Mouse (Mus musculus) embryonic facial prominence, embryonic 14.5 days (tissue): ENCODE results near the gene Plxnb1. TPM values are rescaled to one million over a fixed set of nuclear protein-coding genes. Genes with fewer than 3 reads are reported as not detected.

Experiments used
- ATAC-seq: fragments of 200-750 bp; cut with Nextera tagmentation; 2 replicates; pipeline ENCODE4 v1.8.0; 2017; ENCODE audit warnings: low read depth, moderate number of reproducible peaks, moderate TSS enrichment
- DNase-seq: peaks from one replicate; pipeline ENCODE4 v3.0.0-alpha.2; 2015; ENCODE audit warnings: low spot score
- H3K27ac ChIP-seq: fragments of 300-500 bp; sonication (generic); replicated peaks from 2 replicates; pipeline ENCODE4 v1.5.1; 2014; ENCODE audit warnings: low read depth, mild to moderate bottlenecking, low read length, moderate library complexity
- H3K27me3 ChIP-seq: fragments of 300-500 bp; sonication (generic); replicated peaks from 2 replicates; pipeline ENCODE4 v1.6.1; 2014; ENCODE audit warnings: low read length; ENCODE audit not compliant: control insufficient read depth, insufficient read depth
- H3K36me3 ChIP-seq: fragments of 300-500 bp; sonication (generic); 2 replicates; pipeline ENCODE4 v1.6.1; 2014; ENCODE audit warnings: low read length, mixed read lengths; ENCODE audit not compliant: control insufficient read depth, insufficient read depth
- H3K4me1 ChIP-seq: fragments of 300-500 bp; sonication (generic); 2 replicates; pipeline ENCODE4 v1.6.1; 2014; ENCODE audit warnings: antibody characterized with exemption, low read length; ENCODE audit not compliant: control insufficient read depth, insufficient read depth
- H3K4me2 ChIP-seq: fragments of 300-500 bp; sonication (generic); 2 replicates; pipeline ENCODE4 v1.6.1; 2014; ENCODE audit warnings: low read depth, mild to moderate bottlenecking, low read length, moderate library complexity, mixed read lengths
- H3K4me3 ChIP-seq: fragments of 300-500 bp; sonication (generic); 2 replicates; pipeline ENCODE4 v1.5.1; 2014; ENCODE audit warnings: low read depth, mild to moderate bottlenecking, low read length
- H3K9ac ChIP-seq: fragments of 300-500 bp; sonication (generic); 2 replicates; pipeline ENCODE4 v1.6.1; 2014; ENCODE audit warnings: low read depth, mild to moderate bottlenecking, low read length, moderate library complexity, mixed read lengths
- H3K9me3 ChIP-seq: fragments of 300-500 bp; sonication (generic); 2 replicates; pipeline ENCODE4 v1.6.1; 2016; ENCODE audit warnings: low read length; ENCODE audit not compliant: control insufficient read depth
- WGBS: fragments of 180-500 bp; shearing (Covaris S2); extraction: QIAGEN DNeasy Blood & Tissue Kit; methylation state at CpG from one replicate; pipeline ENCODE4 v1.1.7; 2014; 5-methylcytosine and 5-hydroxymethylcytosine counted together
- polyA plus RNA-seq: library from polyadenylated mRNA; unstranded; fragments of >200 nt; fragmentation: Nextera tagmentation; extraction: Ambion mirVana; gene quantifications from 2 replicates; pipeline ENCODE4 v1.2.1, GENCODE M21; 2014

The Plxnb1 gene
- polyA plus RNA-seq, 1 experiment from 2014 or later: 9.7 TPM

GRCm38 (mm10) chr9:109114276-109114675 lies 19.1 kb downstream of the Plxnb1 start:
- H3K27ac ChIP-seq: no peak overlapping the region
- H3K4me1 ChIP-seq: no peaks in the 10 kb centered on the region
- 93% methylated on average over 11 of the region's 11 CpGs for WGBS
- no peak overlapping the region for H3K4me3 ChIP-seq
- H3K9ac ChIP-seq: no peak overlapping the region
- peaks cover 98% of the 10 kb centered on the region for H3K36me3 ChIP-seq
- DNase-seq: no peak
- H3K9me3 ChIP-seq: no peaks in the 10 kb centered on the region
- no peak for ATAC-seq
- no peaks in the 10 kb centered on the region for H3K27me3 ChIP-seq
- H3K4me2 ChIP-seq: no peak overlapping the region

- Histone ChIP-seq H3K36me3 (peaks cover 92% of the 10 kb centered on the region), H3K27me3 (no peaks in the 10 kb centered on the region), H3K4me2 (no peak overlapping the region), H3K27ac (no peak overlapping the region), H3K9ac (no peak overlapping the region), H3K4me3 (no peak overlapping the region), H3K4me1 (no peaks in the 10 kb centered on the region), H3K9me3 (no peaks in the 10 kb centered on the region)
- DNase-seq (no peak), ATAC-seq (no peak)
- WGBS: 91% methylated on average over 7 of the region's 7 CpGs
Observed at GRCm38 (mm10) chr9:109114871-109115270, 19.7 kb downstream of the Plxnb1 start.

- ATAC-seq (no peak), DNase-seq (no peak)
- Histone ChIP-seq H3K4me1 (no peaks in the 10 kb centered on the region), H3K9ac (no peak overlapping the region), H3K27me3 (no peaks in the 10 kb centered on the region), H3K36me3 (peaks cover 78% of the 10 kb centered on the region), H3K9me3 (no peaks in the 10 kb centered on the region), H3K4me3 (no peak overlapping the region), H3K4me2 (no peak overlapping the region), H3K27ac (no peak overlapping the region)
- 90% methylated on average over 10 of the region's 10 CpGs for WGBS
Observed at GRCm38 (mm10) chr9:109116205-109116604, 21.0 kb downstream of the Plxnb1 start.

- Histone ChIP-seq H3K4me2 (no peak overlapping the region), H3K27me3 (no peaks in the 10 kb centered on the region), H3K36me3 (peaks cover 59% of the 10 kb centered on the region), H3K27ac (no peak overlapping the region), H3K9ac (no peak overlapping the region), H3K9me3 (no peaks in the 10 kb centered on the region), H3K4me1 (no peaks in the 10 kb centered on the region), H3K4me3 (no peak overlapping the region)
- 83% methylated on average over 4 of the region's 4 CpGs for WGBS
- no peak for DNase-seq
- ATAC-seq: no peak
Observed at GRCm38 (mm10) chr9:109118106-109118505, 22.9 kb downstream of the Plxnb1 start.

GRCm38 (mm10) chr9:109119571-109119970 lies 24.4 kb downstream of the Plxnb1 start:
- Histone ChIP-seq H3K4me2 (no peak overlapping the region), H3K9ac (no peak overlapping the region), H3K4me1 (no peaks in the 10 kb centered on the region), H3K9me3 (no peaks in the 10 kb centered on the region), H3K4me3 (no peak overlapping the region), H3K36me3 (peaks cover 45% of the 10 kb centered on the region), H3K27ac (no peak overlapping the region), H3K27me3 (no peaks in the 10 kb centered on the region)
- WGBS: 86% methylated on average over 9 of the region's 9 CpGs
- DNase-seq: peak; percentile 65
- ATAC-seq: peak; percentile 24; the same call in 1 of the 2 replicates

- Histone ChIP-seq H3K4me3 (no peak overlapping the region), H3K9me3 (no peaks in the 10 kb centered on the region), H3K4me2 (no peak overlapping the region), H3K27ac (no peak overlapping the region), H3K9ac (no peak overlapping the region), H3K36me3 (peaks cover 31% of the 10 kb centered on the region), H3K4me1 (no peaks in the 10 kb centered on the region), H3K27me3 (no peaks in the 10 kb centered on the region)
- ATAC-seq (no peak), DNase-seq (no peak)
- WGBS: 93% methylated on average over 6 of the region's 6 CpGs
Observed at GRCm38 (mm10) chr9:109120956-109121355, 25.8 kb downstream of the Plxnb1 start.

- Histone ChIP-seq H3K36me3 (peaks cover 14% of the 10 kb centered on the region), H3K27ac (no peak overlapping the region), H3K4me1 (no peaks in the 10 kb centered on the region), H3K4me3 (no peak overlapping the region), H3K9ac (no peak overlapping the region), H3K27me3 (no peaks in the 10 kb centered on the region), H3K4me2 (no peak overlapping the region), H3K9me3 (no peaks in the 10 kb centered on the region)
- 44% methylated on average over 2 of the region's 2 CpGs for WGBS
- no peak for ATAC-seq
- peak; percentile 46 for DNase-seq
Observed at GRCm38 (mm10) chr9:109122553-109123085, 27.4 kb downstream of the Plxnb1 start.

GRCm38 (mm10) chr9:109123266-109123665 lies 28.1 kb downstream of the Plxnb1 start:
- 52% methylated on average over 6 of the region's 6 CpGs for WGBS
- ATAC-seq (no peak), DNase-seq (peak; percentile 16)
- peaks cover 8% of the 10 kb centered on the region for H3K36me3 ChIP-seq
- no peak overlapping the region for H3K27ac ChIP-seq
- no peaks in the 10 kb centered on the region for H3K27me3 ChIP-seq
- H3K4me3 ChIP-seq: no peak overlapping the region
- no peaks in the 10 kb centered on the region for H3K9me3 ChIP-seq
- H3K4me2 ChIP-seq: no peak overlapping the region
- no peak overlapping the region for H3K9ac ChIP-seq
- H3K4me1 ChIP-seq: no peaks in the 10 kb centered on the region

- no peaks in the 10 kb centered on the region for H3K36me3 ChIP-seq
- H3K4me3 ChIP-seq: no peak overlapping the region
- H3K4me2 ChIP-seq: no peak overlapping the region
- no peaks in the 10 kb centered on the region for H3K9me3 ChIP-seq
- no peak for DNase-seq
- WGBS: 86% methylated on average over 3 of the region's 3 CpGs
- no peak overlapping the region for H3K27ac ChIP-seq
- H3K9ac ChIP-seq: no peak overlapping the region
- no peaks in the 10 kb centered on the region for H3K4me1 ChIP-seq
- no peaks in the 10 kb centered on the region for H3K27me3 ChIP-seq
- ATAC-seq: no peak
Observed at GRCm38 (mm10) chr9:109124164-109124563, 29.0 kb downstream of the Plxnb1 start.
